Mouse (Mus musculus) myocyte (in vitro differentiated cells): ENCODE data around the gene Adamts10. TPM values are rescaled to one million over a fixed set of nuclear protein-coding genes. Genes with fewer than 3 reads are reported as not detected.

Experiments
- H3K27me3 ChIP-seq: one replicate; pipeline ENCODE4 v1.6.1; 2011; ENCODE audit not compliant: control insufficient read depth, insufficient read depth, insufficient read length
- H3K36me3 ChIP-seq: one replicate; pipeline ENCODE4 v1.6.1; 2011; ENCODE audit not compliant: control insufficient read depth, insufficient read depth
- H3K4me2 ChIP-seq: one replicate; pipeline ENCODE4 v1.6.1; 2011; ENCODE audit warnings: low read depth, control low read depth
- H3K4me3 ChIP-seq: one replicate; pipeline ENCODE4 v1.5.1; 2011; ENCODE audit warnings: mild to moderate bottlenecking, control low read depth, moderate library complexity
- H3K79me2 ChIP-seq: one replicate; pipeline ENCODE4 v1.6.1; 2011; ENCODE audit not compliant: control insufficient read depth, insufficient read depth
- H3ac ChIP-seq: one replicate; pipeline ENCODE4 v1.6.1; 2011; ENCODE audit not compliant: control insufficient read depth, insufficient read length
- CEBPB ChIP-seq: IDR thresholded peaks from 2 replicates; pipeline ENCODE4 v1.6.1; 2011; ENCODE audit warnings: mild to moderate bottlenecking, moderate library complexity; ENCODE audit not compliant: poor library complexity, insufficient read depth, severe bottlenecking
- E2F4 ChIP-seq: IDR thresholded peaks from one replicate; pipeline ENCODE4 v1.6.1; 2011; ENCODE audit warnings: mild to moderate bottlenecking, control low read depth, moderate library complexity; ENCODE audit not compliant: insufficient read depth
- MAX ChIP-seq: IDR thresholded peaks from one replicate; pipeline ENCODE4 v1.6.1; 2011; ENCODE audit warnings: low read depth, mild to moderate bottlenecking, control low read depth
- MYOD1 ChIP-seq, 3 experiments: IDR thresholded peaks; one replicate each; pipeline ENCODE4 v1.6.1; 2011; ENCODE audit warnings: control low read depth in 2 of 3, low read depth in 2 of 3, mild to moderate bottlenecking in 2 of 3, moderate library complexity in 1 of 3; ENCODE audit not compliant: insufficient read length in 2 of 3, control insufficient read depth in 1 of 3
- MYOG ChIP-seq, 3 experiments: IDR thresholded peaks; one replicate each; pipeline ENCODE4 v1.6.1; 2011; ENCODE audit warnings: control low read depth in 2 of 3, low read depth in 2 of 3, mild to moderate bottlenecking in 2 of 3; ENCODE audit not compliant: insufficient read length in 2 of 3, control insufficient read depth in 1 of 3, insufficient read depth in 1 of 3
- POLR2A ChIP-seq: IDR thresholded peaks from one replicate; pipeline ENCODE4 v1.6.1; 2011; ENCODE audit warnings: low read depth, mild to moderate bottlenecking, control low read depth, moderate library complexity; ENCODE audit not compliant: insufficient read length
- POLR2AphosphoS2 ChIP-seq: IDR thresholded peaks from one replicate; pipeline ENCODE4 v1.6.1; 2011; ENCODE audit warnings: low read depth, control low read depth; ENCODE audit not compliant: insufficient read length
- REST ChIP-seq: IDR thresholded peaks from one replicate; pipeline ENCODE4 v1.6.1; 2011; ENCODE audit warnings: mild to moderate bottlenecking, control low read depth, moderate library complexity; ENCODE audit not compliant: insufficient read depth, insufficient read length
- SRF ChIP-seq: IDR thresholded peaks from one replicate; pipeline ENCODE4 v1.6.1; 2011; ENCODE audit warnings: low read depth; ENCODE audit not compliant: control insufficient read depth, insufficient read length
- TCF12 ChIP-seq: IDR thresholded peaks from one replicate; pipeline ENCODE4 v1.6.1; 2011; ENCODE audit warnings: mild to moderate bottlenecking, control low read depth; ENCODE audit not compliant: poor library complexity, insufficient read depth, severe bottlenecking
- TCF3 ChIP-seq: IDR thresholded peaks from one replicate; pipeline ENCODE4 v1.6.1; 2011; ENCODE audit warnings: low read depth, control low read depth; ENCODE audit not compliant: insufficient read length
- USF1 ChIP-seq: IDR thresholded peaks from one replicate; pipeline ENCODE4 v1.6.1; 2011; ENCODE audit warnings: low read depth, mild to moderate bottlenecking, control low read depth, moderate library complexity
- polyA plus RNA-seq: library from polyadenylated mRNA; unstranded; fragments of >200 nt; fragmentation: generic; extraction: Trizol; gene quantifications from one replicate; pipeline ENCODE4 v1.2.1, GENCODE M21; 2012; ENCODE audit warnings: missing spikeins

Adamts10 gene
- polyA plus RNA-seq, 1 experiment, result 4.5 TPM

DNA sequence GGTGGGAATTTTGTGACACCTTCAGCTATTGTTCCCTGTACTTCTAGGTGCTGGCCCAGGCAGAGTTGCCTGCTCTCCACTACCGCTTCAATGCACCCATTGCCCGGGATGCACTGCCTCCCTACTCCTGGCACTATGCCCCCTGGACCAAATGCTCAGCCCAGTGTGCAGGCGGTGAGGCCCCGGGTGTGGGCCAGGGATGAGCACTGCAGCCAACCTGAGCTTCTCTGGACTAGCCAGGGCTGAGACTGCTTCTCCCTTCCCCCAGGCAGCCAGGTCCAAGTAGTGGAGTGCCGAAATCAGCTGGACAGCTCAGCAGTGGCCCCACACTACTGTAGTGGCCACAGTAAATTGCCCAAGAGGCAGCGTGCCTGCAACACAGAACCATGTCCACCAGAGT lies 25.2 kb downstream of the Adamts10 start:
- Histone ChIP-seq H3K4me2 (no peak overlapping the region), H3K36me3 (no peaks in the 10 kb centered on the region), H3ac (no peak overlapping the region), H3K4me3 (no peak overlapping the region), H3K27me3 (no peaks in the 10 kb centered on the region), H3K79me2 (no peaks in the 10 kb centered on the region)
- no peak for TF ChIP-seq SRF
- TF ChIP-seq POLR2A, result no peak
- TF ChIP-seq E2F4, result no peak
- no peak for TF ChIP-seq MYOD1 (IDR thresholded peaks at IDR 0.05; ENCODE audit: control insufficient read depth in 1 of 3, insufficient read length in 2 of 3, low read depth in 2 of 3)
- no peak for TF ChIP-seq USF1
- no peak for TF ChIP-seq TCF12
- TF ChIP-seq TCF3, result no peak
- no peak for TF ChIP-seq CEBPB
- TF ChIP-seq MYOG (IDR thresholded peaks at IDR 0.05; ENCODE audit: control insufficient read depth in 1 of 3, insufficient read depth in 1 of 3, insufficient read length in 2 of 3, low read depth in 2 of 3), result no peak
- no peak for TF ChIP-seq REST

DNA sequence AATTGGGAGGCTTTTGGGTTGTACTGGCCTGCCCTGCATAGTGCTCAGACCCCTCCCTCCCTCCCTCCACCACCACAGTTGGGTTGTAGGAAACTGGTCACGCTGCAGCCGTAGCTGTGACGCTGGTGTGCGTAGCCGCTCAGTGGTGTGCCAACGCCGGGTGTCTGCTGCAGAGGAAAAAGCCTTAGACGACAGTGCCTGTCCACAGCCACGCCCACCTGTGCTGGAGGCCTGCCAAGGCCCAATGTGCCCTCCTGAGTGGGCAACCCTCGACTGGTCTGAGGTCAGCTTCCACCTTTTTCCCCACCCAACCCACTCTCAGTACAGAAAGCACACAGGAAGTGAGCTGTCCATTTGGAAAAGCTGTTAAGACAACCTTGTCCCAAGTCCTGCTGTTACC lies 26.4 kb downstream of the Adamts10 start:
- Histone ChIP-seq H3K4me3 (no peak overlapping the region), H3ac (no peak overlapping the region), H3K36me3 (no peaks in the 10 kb centered on the region), H3K79me2 (no peaks in the 10 kb centered on the region), H3K27me3 (no peaks in the 10 kb centered on the region), H3K4me2 (no peak overlapping the region)
- TF ChIP-seq POLR2A (no peak), CEBPB (no peak), POLR2AphosphoS2 (no peak), E2F4 (no peak), TCF3 (no peak), SRF (no peak), MAX (no peak), TCF12 (no peak), REST (no peak), MYOG (IDR thresholded peaks at IDR 0.05; ENCODE audit: control insufficient read depth in 1 of 3, insufficient read depth in 1 of 3, insufficient read length in 2 of 3, low read depth in 2 of 3) (no peak), USF1 (no peak), MYOD1 (IDR thresholded peaks at IDR 0.05; ENCODE audit: control insufficient read depth in 1 of 3, insufficient read length in 2 of 3, low read depth in 2 of 3) (no peak)

DNA sequence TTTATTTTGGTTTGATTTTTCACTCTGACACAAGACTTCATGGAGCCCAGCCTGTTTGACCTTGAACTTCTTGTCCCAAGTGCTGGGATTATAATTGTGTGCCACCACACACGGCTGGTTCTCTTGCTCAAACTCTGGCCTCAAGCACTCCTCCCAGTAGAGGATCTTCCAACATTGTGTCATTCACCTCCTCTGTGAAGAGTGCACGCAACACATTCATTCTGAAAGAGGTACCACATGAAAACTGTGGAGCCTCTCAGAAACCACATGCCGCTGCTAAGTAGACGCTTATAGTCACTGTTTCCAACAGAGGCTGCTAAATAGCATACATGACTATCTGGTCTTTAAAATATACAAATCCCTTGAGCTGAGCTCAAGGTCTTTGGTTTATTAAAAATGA lies 28.1 kb downstream of the Adamts10 start:
- Histone ChIP-seq H3K27me3 (no peaks in the 10 kb centered on the region), H3ac (no peak overlapping the region), H3K4me2 (no peak overlapping the region), H3K4me3 (no peak overlapping the region), H3K79me2 (no peaks in the 10 kb centered on the region), H3K36me3 (no peaks in the 10 kb centered on the region)
- no peak for TF ChIP-seq CEBPB
- TF ChIP-seq MYOG (IDR thresholded peaks at IDR 0.05; ENCODE audit: control insufficient read depth in 1 of 3, insufficient read depth in 1 of 3, insufficient read length in 2 of 3, low read depth in 2 of 3), result no peak
- TF ChIP-seq TCF12, result no peak
- TF ChIP-seq MAX, result no peak
- TF ChIP-seq REST, result no peak
- TF ChIP-seq MYOD1 (IDR thresholded peaks at IDR 0.05; ENCODE audit: control insufficient read depth in 1 of 3, insufficient read length in 2 of 3, low read depth in 2 of 3), result no peak
- no peak for TF ChIP-seq POLR2AphosphoS2
- TF ChIP-seq E2F4, result no peak
- TF ChIP-seq TCF3, result no peak
- no peak for TF ChIP-seq USF1
- TF ChIP-seq POLR2A, result no peak
- TF ChIP-seq SRF, result no peak

DNA sequence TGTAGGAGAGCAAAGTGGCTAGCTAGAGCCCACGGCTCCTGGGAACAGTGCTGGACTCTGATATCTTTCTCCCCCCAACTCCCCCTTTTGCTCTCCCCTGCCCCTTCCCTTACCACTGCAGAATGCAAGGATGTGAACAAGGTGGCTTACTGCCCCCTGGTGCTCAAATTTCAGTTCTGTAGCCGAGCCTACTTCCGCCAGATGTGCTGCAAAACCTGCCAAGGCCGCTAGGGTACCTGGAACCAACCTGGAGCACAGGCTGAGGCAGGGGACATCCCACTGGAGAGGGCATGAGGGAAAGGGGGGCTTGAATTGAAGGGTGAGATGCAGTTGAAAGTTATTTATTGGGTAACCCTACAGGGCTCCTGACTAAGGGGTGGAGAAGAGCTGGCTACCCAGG lies 29.0 kb downstream of the Adamts10 start:
- no peak for TF ChIP-seq REST
- TF ChIP-seq USF1, result no peak
- TF ChIP-seq POLR2AphosphoS2, result no peak
- no peak for TF ChIP-seq TCF12
- TF ChIP-seq MYOG (IDR thresholded peaks at IDR 0.05; ENCODE audit: control insufficient read depth in 1 of 3, insufficient read depth in 1 of 3, insufficient read length in 2 of 3, low read depth in 2 of 3), result no peak
- TF ChIP-seq MYOD1 (IDR thresholded peaks at IDR 0.05; ENCODE audit: control insufficient read depth in 1 of 3, insufficient read length in 2 of 3, low read depth in 2 of 3), result no peak
- no peak for TF ChIP-seq E2F4
- TF ChIP-seq MAX, result no peak
- TF ChIP-seq POLR2A, result no peak
- TF ChIP-seq CEBPB, result no peak
- TF ChIP-seq SRF, result no peak
- no peaks in the 10 kb centered on the region for H3K27me3 ChIP-seq
- no peak overlapping the region for H3ac ChIP-seq
- no peaks in the 10 kb centered on the region for H3K79me2 ChIP-seq
- H3K36me3 ChIP-seq, result no peaks in the 10 kb centered on the region
- no peak overlapping the region for H3K4me2 ChIP-seq
- H3K4me3 ChIP-seq, result no peak overlapping the region

DNA sequence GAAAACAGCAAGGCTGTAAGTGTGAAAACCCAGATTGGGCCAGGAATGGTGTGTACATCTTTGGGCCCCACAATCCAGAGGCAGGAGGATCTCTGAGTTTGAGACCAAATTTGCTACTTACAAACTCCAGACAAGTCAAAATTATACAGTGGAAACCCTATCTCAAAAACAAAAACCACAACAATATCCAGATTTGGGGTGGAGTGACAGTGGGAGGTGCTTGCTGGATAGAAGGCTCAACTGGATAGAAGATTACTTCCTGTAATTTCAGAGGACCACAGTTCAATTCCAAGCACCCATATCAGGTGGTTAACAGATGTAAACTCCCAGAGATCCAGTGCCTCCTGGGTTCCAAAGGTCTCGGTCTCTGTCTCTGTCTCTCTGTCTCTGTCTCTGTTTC lies 30.5 kb downstream of the Adamts10 start:
- no peak overlapping the region for H3K4me2 ChIP-seq
- no peak overlapping the region for H3ac ChIP-seq
- no peaks in the 10 kb centered on the region for H3K27me3 ChIP-seq
- no peaks in the 10 kb centered on the region for H3K79me2 ChIP-seq
- no peaks in the 10 kb centered on the region for H3K36me3 ChIP-seq
- no peak for TF ChIP-seq SRF
- no peak for TF ChIP-seq TCF3
- TF ChIP-seq MAX, result no peak
- no peak for TF ChIP-seq POLR2A
- TF ChIP-seq POLR2AphosphoS2, result no peak
- TF ChIP-seq MYOG (IDR thresholded peaks at IDR 0.05; ENCODE audit: control insufficient read depth in 1 of 3, insufficient read depth in 1 of 3, insufficient read length in 2 of 3, low read depth in 2 of 3), result no peak
- no peak for TF ChIP-seq CEBPB
- TF ChIP-seq MYOD1 (IDR thresholded peaks at IDR 0.05; ENCODE audit: control insufficient read depth in 1 of 3, insufficient read length in 2 of 3, low read depth in 2 of 3), result no peak
- no peak for TF ChIP-seq USF1
- no peak for TF ChIP-seq REST
- no peak for TF ChIP-seq TCF12
- TF ChIP-seq E2F4, result no peak
- no peak overlapping the region for H3K4me3 ChIP-seq
